Mouse (Mus musculus) heart, adult 18-20 months (tissue): ENCODE data around the gene Mertk. TPM values are rescaled to one million over a fixed set of nuclear protein-coding genes. Genes with fewer than 3 reads are reported as not detected.
"Not testable (repeated sequence)": the region's sequence is repeated elsewhere in the genome, so short reads cannot be mapped to it uniquely, and the experiment has no call there.

Experiments
- DNase-seq, 2 experiments: peaks; one replicate each; pipeline ENCODE4 v3.0.0; 2021 to 2022; ENCODE audit warnings: mixed read lengths in 1 of 2
- long read RNA-seq, 2 experiments: library from polyadenylated mRNA; stranded (forward); transcript quantifications; one replicate each; pipeline ENCODE4 v2.0.0; 2021
- total RNA-seq, 2 experiments: library from RNA; stranded (reverse); gene quantifications; 2 replicates each; pipeline ENCODE4 v1.2.3; 2021

Mertk gene
- total RNA-seq, result 1 to 10 TPM; 6.3 to 7.3 TPM
- long read RNA-seq, experiment 1, partial matches to known transcripts, result 0 of 1 reads
- long read RNA-seq, experiment 1, other reads (novel, unspliced or antisense), result 1 of 1 reads
- long read RNA-seq, experiment 2, partial matches to known transcripts, result 0 of 1 reads
- long read RNA-seq, experiment 2, other reads (novel, unspliced or antisense), result 1 of 1 reads

- DNase-seq, result peak; percentile 93 to 94
These were observed at the start of gene Mertk for GRCm38 (mm10) chr2:128698693-128699181. Gene Mertk, plus strand, starts transcription at chr2:128698956.

- peak in 1 of 2 experiments; percentile 12 for DNase-seq
These were observed 18.1 kb upstream of the Mertk start for GRCm38 (mm10) chr2:128680661-128681060.

- DNase-seq, result peak; percentile 91 to 93
These were observed 11.7 kb upstream of the Mertk start, which contains the start of gene Anapc1 for GRCm38 (mm10) chr2:128686921-128687557. Gene Anapc1, minus strand, starts transcription at chr2:128687391.

- no peak for DNase-seq
These were observed 11.1 kb upstream of the Mertk start for GRCm38 (mm10) chr2:128687558-128688120.

- DNase-seq, result no peak
These were observed 6.4 kb upstream of the Mertk start for GRCm38 (mm10) chr2:128692336-128692735.

GRCm38 (mm10) chr2:128692771-128693170 lies 6.0 kb upstream of the Mertk start:
- no peak for DNase-seq

- DNase-seq, result no peak
These were observed 5.5 kb upstream of the Mertk start for GRCm38 (mm10) chr2:128693236-128693635.

GRCm38 (mm10) chr2:128693828-128694227 lies 4.9 kb upstream of the Mertk start:
- DNase-seq, result not testable (repeated sequence)

- no peak for DNase-seq
These were observed 4.2 kb upstream of the Mertk start for GRCm38 (mm10) chr2:128694548-128694947.

- no peak for DNase-seq
These were observed 2.3 kb upstream of the Mertk start for GRCm38 (mm10) chr2:128696426-128696825.

- no peak for DNase-seq
These were observed 1.7 kb upstream of the Mertk start for GRCm38 (mm10) chr2:128697047-128697446.

- no peak for DNase-seq
These were observed 1.2 kb upstream of the Mertk start for GRCm38 (mm10) chr2:128697566-128697965.

- DNase-seq, result peak; percentile 91 to 93
These were observed 540 bp upstream of the Mertk start for GRCm38 (mm10) chr2:128698140-128698692.

GRCm38 (mm10) chr2:128699201-128699885 lies 587 bp downstream of the Mertk start:
- DNase-seq, result peak in 1 of 2 experiments; percentile 68

GRCm38 (mm10) chr2:128704474-128704873 lies 5.7 kb downstream of the Mertk start:
- DNase-seq, result peak; percentile 52 to 78

GRCm38 (mm10) chr2:128709264-128709663 lies 10.5 kb downstream of the Mertk start:
- peak in 1 of 2 experiments; percentile 42 for DNase-seq

- no peak for DNase-seq
These were observed 11.9 kb downstream of the Mertk start for GRCm38 (mm10) chr2:128710609-128711008.

- DNase-seq, result no peak
These were observed 14.2 kb downstream of the Mertk start for GRCm38 (mm10) chr2:128712940-128713339.

- DNase-seq, result no peak
These were observed 14.8 kb downstream of the Mertk start for GRCm38 (mm10) chr2:128713548-128714003.

GRCm38 (mm10) chr2:128714724-128715241 lies 16.0 kb downstream of the Mertk start:
- DNase-seq, result no peak

- no peak for DNase-seq
These were observed 17.2 kb downstream of the Mertk start for GRCm38 (mm10) chr2:128715979-128716378.

- peak in 1 of 2 experiments; percentile 43 for DNase-seq
These were observed 20.6 kb downstream of the Mertk start for GRCm38 (mm10) chr2:128719380-128719779.
